ENCODE assay signal across 9 mouse cellular contexts in the genomic region with DNA sequence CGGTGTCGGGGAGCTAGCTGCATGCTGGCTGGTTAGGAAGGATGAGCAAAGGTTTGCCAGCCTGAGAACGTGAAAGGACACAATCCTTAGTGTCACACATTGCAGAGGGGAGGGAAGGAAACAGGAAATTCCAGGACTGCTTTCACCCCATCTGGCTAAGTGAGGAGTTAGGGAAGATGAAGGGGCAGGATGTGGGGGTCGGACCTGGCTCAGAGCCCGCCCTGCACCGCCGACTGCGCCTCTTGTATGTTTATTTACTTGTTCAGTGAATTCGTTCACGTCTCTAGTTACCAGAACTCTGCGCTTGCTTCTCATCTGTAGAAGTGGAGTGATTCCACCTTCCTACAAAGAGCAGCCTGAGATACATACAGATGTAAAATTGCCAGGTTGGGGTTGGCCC. TPM values are rescaled to one million over a fixed set of nuclear protein-coding genes. Genes with fewer than 3 reads are reported as not detected.
A peak's percentile ranks its signal among the peaks of the same experiment; 100 is the strongest.
DNase-seq lines count a peak whose midpoint lies in the region; ATAC-seq and TF ChIP-seq lines count a peak whose summit lies in the region.
"Had no signal": no experiment of that assay in that cellular context is flagged by ENCODE, and none has a peak within 500 bp of the region (broad histone marks: within the 10 kb centered on the region; RNA-seq: fewer than 3 reads in every experiment).

No protein-coding gene starts in this region.

- 49% methylated on average over 11 of the region's 11 CpGs for WGBS in heart, embryonic 15.5 days
- WGBS in heart, postnatal 0 days: 62% methylated on average over 11 of the region's 11 CpGs
- WGBS in neural tube, embryonic 13.5 days: 75% methylated on average over 11 of the region's 11 CpGs

- H3K36me3 ChIP-seq in heart, embryonic 15.5 days: peaks cover 54% of the 10 kb centered on the region
- H3K36me3 ChIP-seq in heart, postnatal 0 days (replicated peaks; ENCODE audit: control insufficient read depth, insufficient read depth, low read length): peaks cover 72% of the 10 kb centered on the region
- peaks cover 84% of the 10 kb centered on the region for H3K36me3 ChIP-seq in neural tube, embryonic 13.5 days

- peaks cover 36% of the 10 kb centered on the region for H3K4me1 ChIP-seq in heart, embryonic 15.5 days (replicated peaks)
- peaks cover 18% of the 10 kb centered on the region for H3K4me1 ChIP-seq in heart, postnatal 0 days (ENCODE audit: control insufficient read depth, insufficient read depth)
- peaks cover 41% of the 10 kb centered on the region for H3K4me1 ChIP-seq in neural tube, embryonic 13.5 days (replicated peaks)

- H3K4me3 ChIP-seq in heart, embryonic 15.5 days: no peak overlapping the region
- no peak overlapping the region for H3K4me3 ChIP-seq in heart, postnatal 0 days (ENCODE audit: low read depth, low read length)
- H3K4me3 ChIP-seq in neural tube, embryonic 13.5 days: no peak overlapping the region

- TF ChIP-seq CTCF in heart, postnatal 0 days (IDR thresholded peaks at IDR 0.05; ENCODE audit: low read depth): no peak

- H3K27ac ChIP-seq in heart, embryonic 15.5 days: peak overlapping the region; percentile 69
- peak overlapping the region; percentile 63 for H3K27ac ChIP-seq in heart, postnatal 0 days (ENCODE audit: low read depth)
- peak overlapping the region; percentile 69 for H3K27ac ChIP-seq in neural tube, embryonic 13.5 days (replicated peaks)

- no peaks in the 10 kb centered on the region for H3K9me3 ChIP-seq in heart, embryonic 15.5 days (replicated peaks)
- no peaks in the 10 kb centered on the region for H3K9me3 ChIP-seq in heart, postnatal 0 days (replicated peaks; ENCODE audit: control insufficient read depth, low read length)
- H3K9me3 ChIP-seq in neural tube, embryonic 13.5 days: no peaks in the 10 kb centered on the region

- intact Hi-C loops in heart, postnatal 10 days (cut with DNase I): no loop called here

- TF ChIP-seq EP300 in heart, postnatal 0 days (IDR thresholded peaks at IDR 0.05; ENCODE audit: low read depth): no peak

- no peak for ATAC-seq in heart, embryonic 15.5 days (replicated peaks; ENCODE audit: insufficient number of reproducible peaks, insufficient read depth, low FRiP score, low read depth)
- no peak; the same call in 1 of the 2 replicates for ATAC-seq in heart, postnatal 0 days (ENCODE audit: insufficient read depth, low read depth)
- no peak for ATAC-seq in neural tube, embryonic 13.5 days (ENCODE audit: low read depth)
- no peak for ATAC-seq in activated CD4-positive, CD25-positive, alpha-beta regulatory T cell, adult 4 months

- no peak for DNase-seq in heart, postnatal 10 days
- no peak for DNase-seq in heart, postnatal 0 days (ENCODE audit: low spot score)
- DNase-seq in kidney, postnatal 4 days: peak; percentile 78 to 84
- no peak for DNase-seq in thymus, postnatal 36 days
- no peak for DNase-seq in urinary bladder, adult 18-20 months (ENCODE audit: low spot score in 2 of 2)
- DNase-seq: cerebellum, adult 18-20 months had no signal

- H3K4me2 ChIP-seq in heart, embryonic 15.5 days: no peak overlapping the region
- H3K4me2 ChIP-seq in heart, postnatal 0 days (ENCODE audit: low read depth, low read length): no peak overlapping the region
- no peak overlapping the region for H3K4me2 ChIP-seq in neural tube, embryonic 13.5 days

- no peak overlapping the region for H3K9ac ChIP-seq in heart, embryonic 15.5 days
- H3K9ac ChIP-seq in heart, postnatal 0 days (replicated peaks; ENCODE audit: low read depth, low read length): no peak overlapping the region
- H3K9ac ChIP-seq in neural tube, embryonic 13.5 days: no peak overlapping the region

- H3K27me3 ChIP-seq in heart, embryonic 15.5 days: no peaks in the 10 kb centered on the region
- no peaks in the 10 kb centered on the region for H3K27me3 ChIP-seq in heart, postnatal 0 days (ENCODE audit: control insufficient read depth, insufficient read depth, low read length)
- H3K27me3 ChIP-seq in neural tube, embryonic 13.5 days: no peaks in the 10 kb centered on the region

RNA-seq across cellular contexts. Expression of gene Eva1b, which starts 17.0 kb away (rescaled TPM):
- polyA plus RNA-seq in heart, embryonic 15.5 days (2015; fragmentation: Nextera tagmentation; extraction: Ambion mirVana): 28.0 and 37.7 TPM in 2 replicates
- total RNA-seq in heart, postnatal 10 days (2021): 10 to 100 TPM; 36.3 to 37.0 TPM
- total RNA-seq in heart, postnatal 0 days (2014; rRNA removed; ENCODE audit: low replicate concordance): 53.1 and 69.1 TPM in 2 replicates
- polyA plus RNA-seq in heart, postnatal 0 days (2015; fragmentation: Nextera tagmentation; extraction: Ambion mirVana): 26.8 and 28.5 TPM in 2 replicates
- 15.3 and 19.8 TPM in 2 replicates for polyA plus RNA-seq in neural tube, embryonic 13.5 days (2015; fragmentation: Nextera tagmentation; extraction: Ambion mirVana)
- 10 to 100 TPM; 18.8 to 19.0 TPM for polyA plus RNA-seq in activated CD4-positive, CD25-positive, alpha-beta regulatory T cell, adult 4 months (2017; shearing (Covaris generic))

RNA-seq across cellular contexts. Expression of gene Stk40, which starts 26.7 kb away (rescaled TPM):
- 20.6 and 27.2 TPM in 2 replicates for polyA plus RNA-seq in heart, embryonic 15.5 days (2015; fragmentation: Nextera tagmentation; extraction: Ambion mirVana)
- total RNA-seq in heart, postnatal 10 days (2021): 10 to 100 TPM; 22.8 to 32.7 TPM
- total RNA-seq in heart, postnatal 0 days (2014; rRNA removed; ENCODE audit: low replicate concordance): 19.9 and 22.8 TPM in 2 replicates
- polyA plus RNA-seq in heart, postnatal 0 days (2015; fragmentation: Nextera tagmentation; extraction: Ambion mirVana): 14.2 and 17.3 TPM in 2 replicates
- polyA plus RNA-seq in neural tube, embryonic 13.5 days (2015; fragmentation: Nextera tagmentation; extraction: Ambion mirVana): 33.9 and 37.7 TPM in 2 replicates
- polyA plus RNA-seq in activated CD4-positive, CD25-positive, alpha-beta regulatory T cell, adult 4 months (2017; shearing (Covaris generic)): 10 to 100 TPM; 15.5 to 20.4 TPM

RNA-seq across cellular contexts. Expression of gene Sh3d21, which starts 32.8 kb away (rescaled TPM):
- 3.3 and 4.1 TPM in 2 replicates for polyA plus RNA-seq in heart, embryonic 15.5 days (2015; fragmentation: Nextera tagmentation; extraction: Ambion mirVana)
- 1 to 10 TPM; 2.1 to 2.7 TPM for total RNA-seq in heart, postnatal 10 days (2021)
- 2.6 TPM in 1 of 2 replicates, not detected in the other for total RNA-seq in heart, postnatal 0 days (2014; rRNA removed; ENCODE audit: low replicate concordance)
- polyA plus RNA-seq in heart, postnatal 0 days (2015; fragmentation: Nextera tagmentation; extraction: Ambion mirVana): 2.2 and 2.6 TPM in 2 replicates
- polyA plus RNA-seq in neural tube, embryonic 13.5 days (2015; fragmentation: Nextera tagmentation; extraction: Ambion mirVana): 0.89 and 2.0 TPM in 2 replicates
- polyA plus RNA-seq in activated CD4-positive, CD25-positive, alpha-beta regulatory T cell, adult 4 months (2017; shearing (Covaris generic)): under 1 TPM in 1 of 2 experiments, not detected in 1; 0.92 TPM

RNA-seq across cellular contexts. Expression of gene Lsm10, which starts 34.1 kb away (rescaled TPM):
- 42.2 and 43.2 TPM in 2 replicates for polyA plus RNA-seq in heart, embryonic 15.5 days (2015; fragmentation: Nextera tagmentation; extraction: Ambion mirVana)
- total RNA-seq in heart, postnatal 10 days (2021): 10 to 100 TPM; 11.0 to 14.3 TPM
- 30.9 and 186 TPM in 2 replicates for total RNA-seq in heart, postnatal 0 days (2014; rRNA removed; ENCODE audit: low replicate concordance)
- 41.7 and 43.1 TPM in 2 replicates for polyA plus RNA-seq in heart, postnatal 0 days (2015; fragmentation: Nextera tagmentation; extraction: Ambion mirVana)
- polyA plus RNA-seq in neural tube, embryonic 13.5 days (2015; fragmentation: Nextera tagmentation; extraction: Ambion mirVana): 47.7 and 54.3 TPM in 2 replicates
- polyA plus RNA-seq in activated CD4-positive, CD25-positive, alpha-beta regulatory T cell, adult 4 months (2017; shearing (Covaris generic)): 10 to 100 TPM; 67.3 to 70.5 TPM

Comparison
In these comparisons a context has a peak if more than half of its experiments do, and no peak if none do; other contexts are left out.
1. DNase-seq: peak in kidney, postnatal 4 days (2 of 2); none in heart, postnatal 10 days (0 of 2), heart, postnatal 0 days (single experiment), thymus, postnatal 36 days (0 of 2) and urinary bladder, adult 18-20 months (0 of 2).
2. Peak in every context shown above with its lines, with median percentiles within 50 percentile points of each other: H3K27ac ChIP-seq.